Mouse (Mus musculus): ENCODE results near the gene Slc4a1. TPM values are rescaled to one million over a fixed set of nuclear protein-coding genes. Genes with fewer than 3 reads are reported as not detected.
A peak's percentile ranks its signal among the peaks of the same experiment; 100 is the strongest.

Gene Slc4a1
- polyA plus RNA-seq, 1 experiment = not detected

DNA sequence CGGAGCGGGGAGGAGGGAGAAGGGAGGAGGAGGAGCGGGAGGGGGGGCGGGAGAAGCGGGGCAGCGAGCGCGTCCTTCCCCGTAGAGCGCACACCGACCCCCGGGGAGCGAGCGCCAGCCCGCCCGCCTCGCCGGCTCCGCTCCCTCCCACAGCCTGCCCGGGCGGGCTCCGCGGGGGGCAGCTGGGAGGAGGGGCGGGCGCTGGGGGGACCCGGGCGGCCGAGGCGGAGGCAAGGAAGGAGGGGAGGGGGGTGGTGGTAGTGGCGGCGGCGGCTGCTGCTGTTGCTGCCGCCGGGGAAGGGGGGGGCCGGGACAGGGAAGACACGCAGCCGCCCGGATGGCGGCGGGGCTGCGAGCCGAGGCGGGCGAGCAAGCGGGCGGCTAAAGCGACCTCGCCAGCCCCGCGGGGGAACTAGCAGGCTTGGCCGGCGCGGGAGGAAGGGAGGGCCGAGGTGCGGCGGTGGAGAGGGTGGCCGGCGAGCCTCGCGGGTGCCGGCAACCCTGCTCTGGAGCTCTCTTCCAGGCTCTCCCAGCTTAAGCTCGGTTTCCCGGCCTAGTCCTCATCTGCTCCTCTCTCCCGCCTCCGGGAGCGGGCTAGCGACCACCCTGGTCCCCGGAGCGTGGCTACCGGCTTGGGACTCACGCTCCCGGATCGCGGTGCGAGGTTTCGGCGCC lies 48.0 kb downstream of the Slc4a1 start:
- Histone ChIP-seq H3K4me1 (ENCODE audit: control insufficient read depth, insufficient read depth, low read length) (peaks cover 19% of the 10 kb centered on the region), H3K27ac (ENCODE audit: insufficient read depth, low read depth, low read length) (peak overlapping the region; percentile 100), H3K4me3 (ENCODE audit: insufficient read depth, low read depth, low read length) (peak overlapping the region; percentile 88)
- under 1% methylated on average over 67 of the region's 77 CpGs for WGBS
- TF ChIP-seq POLR2A (IDR thresholded peaks at IDR 0.05; ENCODE audit: insufficient read depth, low read depth, low read length) (no peak; the same call in 1 of the 2 replicates), CTCF (IDR thresholded peaks at IDR 0.05; ENCODE audit: insufficient read depth, low read depth, low read length) (no peak)

DNA sequence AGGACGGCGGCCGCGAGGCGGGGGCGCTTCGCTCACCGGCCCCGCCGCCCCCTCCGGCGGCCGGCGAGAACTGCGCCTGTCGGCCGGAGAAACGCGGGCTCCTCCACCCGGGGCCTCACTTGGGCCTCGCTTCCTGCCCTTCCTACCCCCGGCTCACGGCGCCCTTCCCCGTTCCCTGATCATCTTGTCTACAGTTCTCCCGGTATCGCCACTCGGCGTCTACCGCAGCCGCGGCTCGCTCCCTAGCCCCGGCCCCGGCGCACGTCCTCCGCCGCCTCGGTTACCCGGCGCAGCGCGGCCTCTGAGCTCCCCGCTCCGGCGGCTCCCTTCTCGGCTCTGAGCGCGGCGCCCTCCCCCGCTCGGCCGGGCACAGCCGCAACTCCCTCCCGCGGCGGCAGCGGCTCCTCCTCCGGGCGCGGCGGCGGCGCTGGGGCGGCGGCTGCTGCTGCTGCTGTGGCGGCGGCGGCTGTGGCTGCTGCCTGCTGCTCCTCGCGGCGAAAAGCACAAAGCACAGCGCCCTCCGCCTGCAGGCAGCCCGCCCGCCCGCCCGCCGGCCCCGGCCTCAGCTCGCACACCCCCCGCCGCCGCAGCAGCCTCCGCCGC lies 48.6 kb downstream of the Slc4a1 start:
- H3K4me1 ChIP-seq (ENCODE audit: control insufficient read depth, insufficient read depth, low read length) = peaks cover 19% of the 10 kb centered on the region
- WGBS = under 1% methylated on average over 78 of the region's 87 CpGs
- TF ChIP-seq CTCF (IDR thresholded peaks at IDR 0.05; ENCODE audit: insufficient read depth, low read depth, low read length) = no peak
- TF ChIP-seq POLR2A (IDR thresholded peaks at IDR 0.05; ENCODE audit: insufficient read depth, low read depth, low read length) = peak; percentile 10; the same call in 1 of the 2 replicates
- H3K27ac ChIP-seq (ENCODE audit: insufficient read depth, low read depth, low read length) = peak overlapping the region; percentile 95
- peak overlapping the region; percentile 99 for H3K4me3 ChIP-seq (ENCODE audit: insufficient read depth, low read depth, low read length)

- Histone ChIP-seq H3K4me1 (ENCODE audit: control insufficient read depth, insufficient read depth, low read length) (peaks cover 15% of the 10 kb centered on the region), H3K27ac (ENCODE audit: insufficient read depth, low read depth, low read length) (peak overlapping the region; percentile 95), H3K4me3 (ENCODE audit: insufficient read depth, low read depth, low read length) (peak overlapping the region; percentile 99)
- WGBS = 1% methylated on average over 69 of the region's 80 CpGs
- no peak for TF ChIP-seq CTCF (IDR thresholded peaks at IDR 0.05; ENCODE audit: insufficient read depth, low read depth, low read length)
- peak; percentile 40 for TF ChIP-seq POLR2A (IDR thresholded peaks at IDR 0.05; ENCODE audit: insufficient read depth, low read depth, low read length)
These were observed 49.3 kb downstream of the Slc4a1 start for GRCm38 (mm10) chr11:102316572-102317297.

DNA sequence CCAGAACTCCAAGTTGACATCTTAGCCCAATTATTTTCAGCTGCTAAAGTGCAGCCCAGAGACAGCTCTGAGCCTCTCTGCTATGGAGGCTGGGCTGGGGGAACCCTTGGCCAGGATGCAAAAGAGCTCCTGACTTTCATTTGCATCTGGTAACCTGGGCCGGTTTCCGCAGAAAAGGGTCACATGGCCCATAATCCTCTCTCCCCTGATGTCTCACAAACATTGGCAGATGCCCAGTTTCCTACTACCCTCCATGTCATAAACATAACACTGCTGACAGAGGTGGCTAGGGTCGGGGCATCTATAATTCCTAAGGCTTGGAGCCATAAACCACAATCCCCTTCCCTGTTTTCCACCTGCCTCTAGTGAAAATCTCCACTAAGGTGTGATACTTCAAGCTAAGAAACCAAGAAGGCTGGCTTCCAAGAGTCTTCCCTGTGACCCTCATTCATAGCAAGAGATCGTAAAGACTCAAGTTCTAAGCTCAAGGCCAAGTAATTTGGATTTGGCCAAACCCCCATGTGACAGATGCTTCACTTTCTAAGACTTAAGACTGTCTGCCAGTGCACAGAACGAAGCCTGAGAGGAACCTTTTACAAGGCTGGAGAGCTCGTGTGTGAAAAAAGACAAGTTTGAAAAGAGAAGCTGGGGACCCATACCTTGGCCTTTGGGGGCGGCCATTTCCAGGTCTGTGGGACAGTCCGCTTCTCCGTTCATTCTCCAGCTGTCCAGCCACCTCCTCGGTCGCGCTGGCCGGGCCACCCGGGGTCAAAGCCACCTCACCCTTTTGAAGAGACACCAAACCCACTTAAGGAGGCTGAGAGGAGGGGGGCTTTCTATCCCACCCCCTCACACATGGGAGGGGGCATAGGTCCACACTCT lies 50.1 kb downstream of the Slc4a1 start:
- TF ChIP-seq CTCF (IDR thresholded peaks at IDR 0.05; ENCODE audit: insufficient read depth, low read depth, low read length) (no peak), POLR2A (IDR thresholded peaks at IDR 0.05; ENCODE audit: insufficient read depth, low read depth, low read length) (no peak)
- Histone ChIP-seq H3K4me1 (ENCODE audit: control insufficient read depth, insufficient read depth, low read length) (peaks cover 15% of the 10 kb centered on the region), H3K27ac (ENCODE audit: insufficient read depth, low read depth, low read length) (peak overlapping the region; percentile 53), H3K4me3 (ENCODE audit: insufficient read depth, low read depth, low read length) (peak overlapping the region; percentile 99)
- WGBS = 9% methylated on average over 14 of the region's 14 CpGs

DNA sequence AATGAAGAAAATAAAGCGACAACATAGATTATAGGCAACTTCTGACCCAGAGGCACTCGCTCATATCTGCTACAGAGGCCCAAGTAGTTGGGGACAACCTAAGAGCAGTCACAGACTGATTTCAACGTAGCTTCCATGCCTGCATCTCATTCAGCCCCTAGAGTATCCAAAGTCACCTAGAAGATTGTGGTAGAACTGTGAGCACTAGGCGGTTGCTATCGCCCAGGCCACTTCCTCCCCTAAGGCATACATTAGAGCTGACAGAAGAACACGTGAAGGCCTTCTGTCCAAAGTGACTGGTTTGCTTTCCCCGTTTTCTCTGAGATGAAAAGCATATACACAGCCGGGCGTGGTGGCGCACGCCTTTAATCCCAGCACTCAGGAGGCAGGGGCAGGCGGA lies 51.7 kb downstream of the Slc4a1 start:
- no peak overlapping the region for H3K27ac ChIP-seq (ENCODE audit: insufficient read depth, low read depth, low read length)
- peaks cover 19% of the 10 kb centered on the region for H3K4me1 ChIP-seq (ENCODE audit: control insufficient read depth, insufficient read depth, low read length)
- WGBS = 91% methylated on average over 12 of the region's 12 CpGs
- no peak for TF ChIP-seq POLR2A (IDR thresholded peaks at IDR 0.05; ENCODE audit: insufficient read depth, low read depth, low read length)
- TF ChIP-seq CTCF (IDR thresholded peaks at IDR 0.05; ENCODE audit: insufficient read depth, low read depth, low read length) = no peak
- H3K4me3 ChIP-seq (ENCODE audit: insufficient read depth, low read depth, low read length) = no peak overlapping the region

DNA sequence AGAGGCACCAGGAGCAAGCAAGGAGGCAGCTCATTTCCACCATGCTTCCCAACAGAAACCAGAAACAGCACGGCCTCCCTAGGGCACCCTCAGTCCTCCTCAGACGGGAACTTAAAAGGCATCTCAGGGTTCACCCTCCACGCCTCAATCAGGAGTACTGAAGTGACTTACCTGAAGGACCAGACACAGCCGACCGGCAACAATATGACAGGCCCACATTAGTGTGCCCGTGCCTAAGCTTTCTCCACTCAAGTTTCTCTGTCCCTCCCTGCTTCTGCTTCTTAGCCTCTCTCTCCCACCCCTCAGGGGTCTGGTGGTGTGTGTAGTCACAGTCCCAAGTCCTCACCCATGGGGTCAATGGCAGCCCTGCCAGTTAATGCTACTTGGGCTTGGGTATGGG lies 53.4 kb downstream of the Slc4a1 start:
- H3K4me3 ChIP-seq (ENCODE audit: insufficient read depth, low read depth, low read length) = no peak overlapping the region
- no peak overlapping the region for H3K27ac ChIP-seq (ENCODE audit: insufficient read depth, low read depth, low read length)
- H3K4me1 ChIP-seq (ENCODE audit: control insufficient read depth, insufficient read depth, low read length) = peaks cover 26% of the 10 kb centered on the region
- TF ChIP-seq POLR2A (IDR thresholded peaks at IDR 0.05; ENCODE audit: insufficient read depth, low read depth, low read length) (no peak), CTCF (IDR thresholded peaks at IDR 0.05; ENCODE audit: insufficient read depth, low read depth, low read length) (no peak)
- WGBS = 87% methylated on average over 6 of the region's 6 CpGs

- TF ChIP-seq CTCF (IDR thresholded peaks at IDR 0.05; ENCODE audit: insufficient read depth, low read depth, low read length) (no peak), POLR2A (IDR thresholded peaks at IDR 0.05; ENCODE audit: insufficient read depth, low read depth, low read length) (no peak)
- Histone ChIP-seq H3K4me3 (ENCODE audit: insufficient read depth, low read depth, low read length) (no peak overlapping the region), H3K4me1 (ENCODE audit: control insufficient read depth, insufficient read depth, low read length) (peaks cover 26% of the 10 kb centered on the region), H3K27ac (ENCODE audit: insufficient read depth, low read depth, low read length) (no peak overlapping the region)
- 89% methylated on average over 4 of the region's 4 CpGs for WGBS
These were observed 54.0 kb downstream of the Slc4a1 start for GRCm38 (mm10) chr11:102311966-102312365.
